Mouse (Mus musculus) heart, adult 2 months (tissue): ENCODE data around the gene Smg9.

ENCODE experiments used
- CTCF ChIP-seq: fragments of 200-600 bp; IDR thresholded peaks from 2 replicates; pipeline ENCODE4 v1.8.1; 2022; ENCODE audit warnings: antibody characterized with exemption, mild to moderate bottlenecking, moderate library complexity
- POLR2A ChIP-seq: fragments of 200-500 bp; IDR thresholded peaks from 2 replicates; pipeline ENCODE4 v1.6.1; 2011; ENCODE audit warnings: mild to moderate bottlenecking, low read depth, low read length, control low read depth; ENCODE audit not compliant: insufficient read depth

DNA sequence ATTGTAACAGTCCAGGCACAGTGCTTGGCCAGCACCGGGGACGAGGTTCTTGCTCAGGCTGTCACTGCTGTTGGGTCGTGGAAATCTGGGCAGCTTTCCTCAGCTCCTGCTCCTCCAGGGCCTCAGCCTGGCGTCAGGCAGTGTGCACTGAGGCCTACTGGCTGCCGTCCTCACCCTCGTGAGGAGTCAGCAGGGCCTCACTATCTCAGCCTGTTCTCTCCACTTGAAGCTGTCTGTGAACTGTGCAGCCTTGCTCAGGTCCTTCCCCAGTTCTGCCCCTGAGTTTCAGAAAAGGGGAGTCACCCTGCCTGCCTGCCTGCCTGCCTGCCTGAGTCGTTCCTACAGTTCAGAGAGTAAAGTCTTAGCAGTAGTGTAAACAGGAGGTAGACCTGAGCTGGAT, 15.8 kb downstream of the Smg9 start:
- TF ChIP-seq CTCF: no peak
- TF ChIP-seq POLR2A: no peak
